Mouse (Mus musculus) CH12.LX (cell line): ENCODE results near the gene Lmntd2. TPM values are rescaled to one million over a fixed set of nuclear protein-coding genes. Genes with fewer than 3 reads are reported as not detected.

Experiments
- DNase-seq: peaks from one replicate; pipeline ENCODE4 v3.0.0-alpha.2; 2013; ENCODE audit errors: extremely low read depth
- H3K27ac ChIP-seq: 2 replicates; pipeline ENCODE4 v1.5.1; 2012; ENCODE audit warnings: low read depth, mild to moderate bottlenecking, control low read depth, moderate library complexity; ENCODE audit not compliant: insufficient read depth
- H3K27me3 ChIP-seq: replicated peaks from 2 replicates; pipeline ENCODE3; 2012; ENCODE audit warnings: inconsistent platforms
- H3K36me3 ChIP-seq, 2 experiments: replicated peaks in 1 of 2; 2 replicates each; pipeline versions ENCODE3 to v1.6.1; 2012; ENCODE audit warnings: inconsistent platforms in 1 of 2, low read length in 1 of 2, mild to moderate bottlenecking in 1 of 2, mixed read lengths in 1 of 2, moderate library complexity in 1 of 2; ENCODE audit not compliant: control insufficient read depth in 1 of 2, insufficient read depth in 1 of 2
- H3K4me1 ChIP-seq, 2 experiments: 2 replicates each; pipeline ENCODE4 v1.6.1; 2012; ENCODE audit warnings: inconsistent platforms in 1 of 2, moderate library complexity in 1 of 2; ENCODE audit not compliant: insufficient read depth in 2 of 2, control insufficient read depth in 1 of 2
- H3K4me2 ChIP-seq: 2 replicates; pipeline ENCODE4 v1.6.1; 2012; ENCODE audit warnings: low read depth, mild to moderate bottlenecking, control low read depth; ENCODE audit not compliant: poor library complexity, insufficient read depth, severe bottlenecking
- H3K4me3 ChIP-seq, 3 experiments: fragments of 150-350 bp in 1 of 3; sonication (generic) in 1 of 3; replicated peaks in 1 of 3; 2 replicates each; pipeline versions ENCODE3 to v1.5.1; 2011 to 2012; ENCODE audit warnings: low read depth in 2 of 3, low read length in 2 of 3, mild to moderate bottlenecking in 2 of 3, moderate library complexity in 2 of 3, control low read depth in 1 of 3, improper control_type of control experiment in 1 of 3, inconsistent platforms in 1 of 3, mixed read lengths in 1 of 3; ENCODE audit not compliant: poor library complexity in 1 of 3
- H3K79me2 ChIP-seq: replicated peaks from 2 replicates; pipeline ENCODE4 v1.6.1; 2012; ENCODE audit warnings: mild to moderate bottlenecking, moderate library complexity; ENCODE audit not compliant: control insufficient read depth, poor library complexity, insufficient read depth, severe bottlenecking; ENCODE audit errors: extremely low read depth
- H3K9ac ChIP-seq: 2 replicates; pipeline ENCODE4 v1.6.1; 2012; ENCODE audit warnings: low read depth, mild to moderate bottlenecking, control low read depth, moderate library complexity; ENCODE audit not compliant: insufficient read depth
- H3K9me3 ChIP-seq: replicated peaks from 2 replicates; pipeline ENCODE3; 2012; ENCODE audit warnings: low read length, inconsistent platforms, mixed read lengths
- CHD1 ChIP-seq: IDR thresholded peaks from 2 replicates; pipeline ENCODE4 v1.6.1; 2012; ENCODE audit warnings: low read depth, low read length, improper control_type of control experiment, inconsistent platforms
- CHD2 ChIP-seq: IDR thresholded peaks from 2 replicates; pipeline ENCODE4 v1.6.1; 2011; ENCODE audit warnings: low read length, improper control_type of control experiment
- CTCF ChIP-seq, 2 experiments: IDR thresholded peaks in 1 of 2; conservative IDR thresholded peaks in 1 of 2; 2 replicates each; pipeline ENCODE4 v1.5.1; 2011 to 2012; ENCODE audit warnings: low read depth in 2 of 2, low read length in 2 of 2, improper control_type of control experiment in 1 of 2, inconsistent platforms in 1 of 2, mild to moderate bottlenecking in 1 of 2, moderate library complexity in 1 of 2
- E2F4 ChIP-seq: IDR thresholded peaks from 2 replicates; pipeline ENCODE4 v1.6.1; 2011; ENCODE audit warnings: low read depth, low read length, improper control_type of control experiment; ENCODE audit not compliant: insufficient replicate concordance
- GABPA ChIP-seq: IDR thresholded peaks from 2 replicates; pipeline ENCODE4 v1.6.1; 2012; ENCODE audit warnings: low read depth, low read length, improper control_type of control experiment, inconsistent platforms; ENCODE audit not compliant: insufficient replicate concordance
- HCFC1 ChIP-seq: IDR thresholded peaks from 2 replicates; pipeline ENCODE4 v1.6.1; 2012; ENCODE audit warnings: low read depth, mild to moderate bottlenecking, inconsistent platforms, low read length, improper control_type of control experiment
- IRF4 ChIP-seq: IDR thresholded peaks from 2 replicates; pipeline ENCODE4 v1.6.1; 2014; ENCODE audit warnings: low read depth, mild to moderate bottlenecking, inconsistent platforms, low read length, improper control_type of control experiment
- JUND ChIP-seq: conservative IDR thresholded peaks from 2 replicates; pipeline ENCODE4 v1.6.1; 2011; ENCODE audit warnings: low read depth, low read length, improper control_type of control experiment
- KAT2A ChIP-seq: IDR thresholded peaks from 2 replicates; pipeline ENCODE4 v1.6.1; 2012; ENCODE audit warnings: low read length, improper control_type of control experiment, inconsistent platforms; ENCODE audit not compliant: insufficient replicate concordance
- MAFK ChIP-seq: IDR thresholded peaks from 2 replicates; pipeline ENCODE4 v1.6.1; 2011; ENCODE audit warnings: low read length, improper control_type of control experiment; ENCODE audit not compliant: insufficient replicate concordance
- MAX ChIP-seq: IDR thresholded peaks from 2 replicates; pipeline ENCODE4 v1.6.1; 2011; ENCODE audit warnings: low read length, improper control_type of control experiment
- MEF2A ChIP-seq: IDR thresholded peaks from 2 replicates; pipeline ENCODE4 v1.6.1; 2014; ENCODE audit warnings: low read depth, mild to moderate bottlenecking, inconsistent platforms, low read length, improper control_type of control experiment, borderline replicate concordance
- MYC ChIP-seq: IDR thresholded peaks from 2 replicates; pipeline ENCODE4 v1.6.1; 2011; ENCODE audit warnings: low read depth, mild to moderate bottlenecking, improper control_type of control experiment, low read length
- NRF1 ChIP-seq: IDR thresholded peaks from 2 replicates; pipeline ENCODE4 v1.6.1; 2014; ENCODE audit warnings: low read depth, mild to moderate bottlenecking, inconsistent platforms, low read length, improper control_type of control experiment, moderate library complexity
- POLR2A ChIP-seq: IDR thresholded peaks from 2 replicates; pipeline ENCODE4 v1.6.1; 2011; ENCODE audit warnings: low read depth, mild to moderate bottlenecking, improper control_type of control experiment, low read length
- POLR2AphosphoS2 ChIP-seq: IDR thresholded peaks from 2 replicates; pipeline ENCODE4 v1.6.1; 2011; ENCODE audit warnings: low read depth, low read length, improper control_type of control experiment
- RAD21 ChIP-seq: IDR thresholded peaks from 2 replicates; pipeline ENCODE4 v1.6.1; 2011; ENCODE audit warnings: low read depth, mild to moderate bottlenecking, low read length, improper control_type of control experiment, moderate library complexity
- RCOR1 ChIP-seq: conservative IDR thresholded peaks from 2 replicates; pipeline ENCODE4 v1.6.1; 2012; ENCODE audit warnings: low read depth, mild to moderate bottlenecking, inconsistent platforms, low read length, improper control_type of control experiment
- SIN3A ChIP-seq: IDR thresholded peaks from 2 replicates; pipeline ENCODE4 v1.6.1; 2012; ENCODE audit warnings: low read length, improper control_type of control experiment, inconsistent platforms
- SMC3 ChIP-seq: IDR thresholded peaks from 2 replicates; pipeline ENCODE4 v1.6.1; 2011; ENCODE audit warnings: low read depth, low read length, improper control_type of control experiment
- TBP ChIP-seq: conservative IDR thresholded peaks from 2 replicates; pipeline ENCODE4 v1.6.1; 2011; ENCODE audit warnings: low read depth, low read length, improper control_type of control experiment
- TCF12 ChIP-seq: IDR thresholded peaks from 2 replicates; pipeline ENCODE4 v1.6.1; 2014; ENCODE audit warnings: low read depth, mild to moderate bottlenecking, inconsistent platforms, low read length, improper control_type of control experiment
- UBTF ChIP-seq: IDR thresholded peaks from 2 replicates; pipeline ENCODE4 v1.6.1; 2012; ENCODE audit warnings: low read depth, mild to moderate bottlenecking, inconsistent platforms, low read length, improper control_type of control experiment, moderate library complexity
- ZKSCAN1 ChIP-seq: IDR thresholded peaks from 2 replicates; pipeline ENCODE4 v1.6.1; 2012; ENCODE audit warnings: low read depth, inconsistent platforms, low read length, improper control_type of control experiment, borderline replicate concordance
- ZMIZ1 ChIP-seq: IDR thresholded peaks from 2 replicates; pipeline ENCODE4 v1.6.1; 2012; ENCODE audit warnings: low read depth, mild to moderate bottlenecking, inconsistent platforms, low read length, improper control_type of control experiment
- ZNF384 ChIP-seq: IDR thresholded peaks from 2 replicates; pipeline ENCODE4 v1.6.1; 2012; ENCODE audit warnings: low read depth, low read length, improper control_type of control experiment, inconsistent platforms
- dilution Hi-C: fragments of 300-500 bp; cut with MboI; formaldehyde crosslinking; loops from 2 replicates; pipeline ENCODE4 v1.14.3; 2020; ENCODE audit warnings: low sequenced_read_pairs; ENCODE audit not compliant: extremely low pct_unique_long_range_greater_than_20kb, extremely low pct_ligation_motif_present
- in situ Hi-C: fragments of 300-500 bp; cut with MboI; formaldehyde crosslinking; loops from 3 replicates; pipeline ENCODE4 v1.14.3; 2019; ENCODE audit warnings: low sequenced_read_pairs, low pct_ligation_motif_present, low pct_unique_long_range_greater_than_20kb, mixed read lengths
- polyA plus RNA-seq: library from polyadenylated mRNA; unstranded; fragments of >175 nt; gene quantifications from 2 replicates; pipeline ENCODE4 v1.2.1, GENCODE M21; 2012; ENCODE audit warnings: low read depth; ENCODE audit not compliant: insufficient read length
- total RNA-seq, 2 experiments: library from RNA; depleted of rRNA; stranded (reverse); fragments of 300-350 nt in 1 of 2; fragments of >200 nt in 1 of 2; gene quantifications; 2 replicates each; pipeline ENCODE4 v1.2.3; 2012 to 2014

Gene Lmntd2
- total and polyA plus RNA-seq, 3 experiments, result 0.89 to 1.1 (median 0.97) TPM

- in situ Hi-C loops, result no loop called here
- Histone ChIP-seq H3K9ac (no peak overlapping the region), H3K27me3 (peaks cover 12% of the 10 kb centered on the region), H3K36me3 (no peaks in the 10 kb centered on the region), H3K79me2 (no peaks in the 10 kb centered on the region), H3K27ac (no peak overlapping the region), H3K4me2 (no peak overlapping the region), H3K4me1 (0 out of 4 replicates have a peak, but pooled peaks cover 0 to 3% of the 10 kb centered on the region in 2 experiments), H3K9me3 (no peaks in the 10 kb centered on the region), H3K4me3 (no peak overlapping the region)
- no peak for DNase-seq
- TF ChIP-seq MYC (no peak), MAX (no peak), POLR2A (no peak), E2F4 (no peak), SMC3 (no peak), GABPA (no peak), HCFC1 (no peak), CTCF (conservative IDR thresholded peaks at IDR 0.05 in 1 of 2, IDR thresholded peaks at IDR 0.05 in 1 of 2; ENCODE audit: low read depth in 2 of 2, low read length in 2 of 2) (no peak), IRF4 (no peak), KAT2A (no peak)
- dilution Hi-C loops, result no loop called here
These were observed 9.3 kb downstream of the Lmntd2 start for GRCm38 (mm10) chr7:141204546-141204945.

- in situ Hi-C loops, result no loop called here
- Histone ChIP-seq H3K36me3 (no peaks in the 10 kb centered on the region), H3K27ac (no peak overlapping the region), H3K4me2 (no peak overlapping the region), H3K4me3 (no peak overlapping the region), H3K4me1 (peaks cover 3 to 6% of the 10 kb centered on the region in 2 experiments), H3K9me3 (no peaks in the 10 kb centered on the region), H3K9ac (no peak overlapping the region), H3K79me2 (no peaks in the 10 kb centered on the region), H3K27me3 (no peaks in the 10 kb centered on the region)
- TF ChIP-seq CHD2 (no peak), JUND (no peak), NRF1 (no peak), MYC (no peak), TBP (no peak), SIN3A (no peak), IRF4 (no peak), UBTF (no peak), ZKSCAN1 (no peak), RCOR1 (no peak), MAFK (no peak), POLR2AphosphoS2 (no peak), KAT2A (no peak), ZMIZ1 (no peak), MAX (no peak), RAD21 (no peak), ZNF384 (no peak), TCF12 (no peak), MEF2A (no peak), CHD1 (no peak)
- DNase-seq, result no peak
- dilution Hi-C loops, result no loop called here
These were observed 15.8 kb downstream of the Lmntd2 start for GRCm38 (mm10) chr7:141198121-141198520.
